Mouse (Mus musculus) adrenal gland (tissue): ENCODE measurements around the gene Elovl6.

Experiments used
- intact Hi-C: fragments of 180-260 bp; cut with DNase I; formaldehyde crosslinking; loops from one replicate; pipeline ENCODE4 v1.15.1; 2025

The Elovl6 gene

GRCm38 (mm10) chr3:129639701-129640100 is 107.5 kb downstream of the Elovl6 start:
- intact Hi-C loops, result loop anchor here (5.0 kb wide), 1 partner anchor 332 kb away; no protein-coding TSS in a partner anchor

DNA sequence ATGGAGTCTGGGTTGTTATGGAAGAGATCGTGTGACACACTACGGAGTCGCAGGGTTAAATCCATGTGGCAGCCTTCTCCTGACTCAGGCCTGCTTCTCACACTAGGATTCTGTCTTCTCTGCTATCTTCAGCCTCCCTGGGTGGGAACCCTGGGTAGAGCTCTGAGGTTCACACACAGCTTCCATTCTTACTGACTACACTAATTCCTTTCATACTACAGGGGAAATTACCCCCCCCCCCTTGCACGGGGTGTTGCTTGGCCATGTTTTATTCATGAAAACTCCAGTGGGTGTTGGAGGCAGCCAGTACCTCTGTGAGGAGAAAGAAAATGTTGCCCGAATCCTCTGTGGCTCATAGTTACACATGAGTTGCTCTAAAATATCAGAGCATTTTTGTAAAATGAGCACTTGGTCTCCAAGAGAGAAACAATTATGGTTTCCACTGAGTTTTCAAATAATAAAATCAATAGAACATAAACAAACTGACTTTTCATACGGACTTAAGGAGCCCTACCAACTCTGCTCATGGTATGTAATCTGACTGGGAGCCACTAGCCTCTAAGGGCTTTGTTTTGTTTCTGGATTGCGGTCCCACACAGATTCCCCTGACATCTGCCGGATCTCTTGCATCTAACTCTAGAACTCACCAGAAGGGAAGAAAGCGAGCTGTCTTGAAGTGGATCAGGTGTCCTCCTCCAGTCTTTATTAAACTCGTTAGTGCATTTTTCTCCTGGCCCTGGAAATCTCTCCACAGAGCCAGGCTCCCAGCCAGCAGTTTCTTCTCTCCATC is 108.3 kb downstream of the Elovl6 start:
- intact Hi-C loops, result no loop called here

DNA sequence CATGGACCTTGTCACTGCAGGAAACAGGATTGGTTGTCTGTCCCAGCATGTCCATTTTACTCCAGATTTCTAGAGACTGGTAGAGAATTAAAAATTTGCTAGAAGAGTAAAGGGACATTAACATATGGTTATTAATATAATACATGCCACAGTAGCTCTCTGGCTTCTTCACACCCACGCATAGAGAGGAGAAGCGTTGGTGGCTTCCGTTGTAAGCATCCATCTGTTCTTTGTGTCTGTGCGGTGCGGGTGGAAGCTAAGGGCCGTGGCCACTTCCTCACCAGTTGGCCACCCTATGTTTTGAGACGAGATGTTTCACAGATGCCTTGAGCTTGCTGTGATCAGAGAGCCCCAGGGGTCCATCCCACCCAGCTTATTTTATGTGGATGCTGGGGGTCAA is 109.5 kb downstream of the Elovl6 start:
- intact Hi-C loops, result no loop called here

DNA sequence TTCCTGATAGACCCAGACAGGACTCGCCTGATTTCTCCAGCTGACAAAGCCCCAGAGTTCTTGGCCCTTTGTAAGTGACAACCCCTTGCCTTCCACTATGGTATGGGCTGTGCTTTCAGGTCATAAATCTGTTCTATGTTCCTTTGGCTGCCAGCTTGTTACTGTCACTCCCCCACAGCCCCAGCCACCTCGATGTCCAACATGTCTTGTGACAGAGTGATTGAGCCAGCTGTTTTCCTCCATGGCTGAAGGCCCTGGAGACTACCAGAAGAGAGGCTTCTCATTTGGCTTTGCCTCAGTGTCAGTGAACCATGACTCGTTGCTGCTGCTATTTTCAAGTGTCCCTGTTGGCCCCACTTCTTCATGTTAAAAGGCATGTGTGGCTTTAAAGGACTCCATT is 113.3 kb downstream of the Elovl6 start:
- intact Hi-C loops, result no loop called here

DNA sequence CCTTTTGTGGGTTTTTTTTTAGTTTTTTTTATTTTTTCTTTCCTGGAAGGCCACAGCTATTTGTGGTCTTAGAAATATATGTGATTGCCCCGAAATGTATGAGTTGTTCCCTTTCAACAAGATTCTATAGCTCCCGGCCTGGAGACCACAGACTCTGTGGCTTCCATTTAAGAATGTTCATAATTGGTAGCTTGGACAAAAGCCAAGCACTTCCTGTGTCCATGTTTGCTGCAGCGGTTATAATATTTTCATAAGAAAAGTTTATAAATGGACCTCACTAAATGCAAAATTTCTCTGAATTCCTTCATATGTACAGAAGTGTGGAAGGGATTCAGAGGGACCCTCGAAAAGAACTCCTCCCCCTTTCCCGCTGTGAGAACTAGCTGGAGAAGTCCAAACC is 114.6 kb downstream of the Elovl6 start:
- intact Hi-C loops, result no loop called here

- intact Hi-C loops, result no loop called here
These were observed 115.2 kb downstream of the Elovl6 start for GRCm38 (mm10) chr3:129647312-129647711.

- intact Hi-C loops, result no loop called here
These were observed 116.4 kb downstream of the Elovl6 start for GRCm38 (mm10) chr3:129648598-129648997.

DNA sequence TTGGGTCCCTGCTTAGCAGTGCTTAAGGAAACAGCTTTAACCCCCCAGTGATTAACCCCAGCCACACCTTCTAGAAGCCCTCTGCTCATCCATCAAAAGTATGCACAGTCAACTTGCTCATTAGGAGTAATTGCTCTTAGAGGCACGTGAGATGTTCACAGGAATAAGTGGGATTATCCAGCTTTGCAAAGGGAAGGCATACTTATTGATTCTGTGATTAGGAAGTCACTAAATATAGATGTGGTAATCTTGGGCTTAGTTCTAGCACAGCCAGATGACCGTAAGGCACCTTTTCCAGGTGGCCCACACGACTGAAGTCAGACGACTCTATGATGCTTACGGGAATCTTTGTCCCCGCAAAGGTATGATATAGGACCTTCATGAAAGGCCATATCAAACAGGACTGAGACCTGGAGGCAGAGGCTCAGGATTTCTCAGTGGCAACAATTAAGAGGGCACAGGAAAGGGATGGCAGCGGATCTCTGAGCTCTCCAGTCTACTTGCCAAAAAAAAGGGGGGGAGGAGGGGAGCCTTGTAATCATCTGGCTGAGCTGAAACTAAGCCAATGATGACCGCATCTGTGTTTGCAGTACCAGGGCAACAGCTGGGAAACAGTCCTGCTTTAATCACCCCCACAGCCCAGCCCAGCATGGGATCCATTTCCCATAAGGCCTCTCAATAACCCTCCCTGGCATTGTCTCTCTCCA is 117.6 kb downstream of the Elovl6 start:
- intact Hi-C loops, result no loop called here

GRCm38 (mm10) chr3:129650293-129650612 is 118.1 kb downstream of the Elovl6 start:
- intact Hi-C loops, result no loop called here

DNA sequence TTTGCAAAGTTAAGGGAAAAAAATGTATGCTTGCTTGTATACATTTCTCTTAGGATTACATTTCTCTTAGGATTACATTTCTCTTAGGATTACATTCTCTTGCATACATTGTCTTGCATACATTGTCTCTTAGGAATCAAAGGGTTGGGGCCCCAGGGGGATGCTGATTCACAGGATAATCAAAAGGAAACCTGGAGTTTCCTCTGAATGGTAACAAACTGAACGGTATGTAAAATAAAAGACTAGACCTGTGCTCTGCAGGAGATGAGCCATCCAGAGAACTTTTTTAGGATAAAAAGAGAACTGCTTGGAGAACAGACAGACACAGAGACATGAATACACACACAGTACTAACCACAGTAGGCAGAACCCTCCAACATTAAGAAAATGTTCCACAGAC is 118.8 kb downstream of the Elovl6 start:
- intact Hi-C loops, result no loop called here

DNA sequence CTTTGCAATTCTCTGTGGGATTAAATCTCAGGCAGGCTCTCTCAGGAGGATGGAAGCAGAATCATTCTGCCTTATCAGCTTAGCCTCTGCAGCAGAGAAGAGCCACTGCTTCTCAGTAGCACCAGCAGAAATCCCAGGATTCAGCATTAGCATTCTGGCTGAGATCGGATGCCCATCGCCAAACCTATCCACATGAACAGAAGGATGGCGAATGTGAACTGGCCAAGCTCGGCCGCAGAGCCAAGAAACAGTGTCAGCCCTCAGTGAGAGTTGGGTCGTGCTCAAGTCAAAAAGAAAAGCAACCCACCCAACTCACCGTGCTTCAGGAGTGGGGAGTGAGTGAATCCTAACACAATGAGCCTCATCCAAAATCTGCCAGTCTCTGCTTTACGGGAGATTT is 119.6 kb downstream of the Elovl6 start:
- intact Hi-C loops, result no loop called here

GRCm38 (mm10) chr3:129652476-129652875 is 120.3 kb downstream of the Elovl6 start:
- intact Hi-C loops, result no loop called here

DNA sequence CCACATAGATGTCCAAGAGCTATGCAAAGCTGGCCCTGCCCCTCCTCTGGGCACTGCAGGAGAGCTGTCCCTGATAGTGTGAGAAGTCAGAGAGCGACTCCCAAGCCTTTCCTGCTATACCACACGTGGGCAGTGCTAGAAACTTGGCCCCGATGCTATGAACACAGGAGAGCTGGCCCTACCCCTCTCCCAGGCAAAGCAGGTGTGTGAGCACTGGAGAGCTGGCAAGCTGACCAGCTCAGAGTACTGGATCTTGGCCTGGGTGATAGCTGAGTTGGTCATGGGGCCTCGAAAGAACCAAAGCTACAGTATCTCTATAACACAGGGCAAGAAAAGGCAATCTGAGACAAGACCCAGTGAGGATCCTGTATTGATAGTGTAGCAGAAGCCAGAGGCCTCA is 124.4 kb downstream of the Elovl6 start:
- intact Hi-C loops, result no loop called here

- intact Hi-C loops, result no loop called here
These were observed 125.1 kb downstream of the Elovl6 start for GRCm38 (mm10) chr3:129657222-129657621.

GRCm38 (mm10) chr3:129657775-129658174 is 125.6 kb downstream of the Elovl6 start:
- intact Hi-C loops, result no loop called here

- intact Hi-C loops, result no loop called here
These were observed 126.6 kb downstream of the Elovl6 start for GRCm38 (mm10) chr3:129658776-129659175.

DNA sequence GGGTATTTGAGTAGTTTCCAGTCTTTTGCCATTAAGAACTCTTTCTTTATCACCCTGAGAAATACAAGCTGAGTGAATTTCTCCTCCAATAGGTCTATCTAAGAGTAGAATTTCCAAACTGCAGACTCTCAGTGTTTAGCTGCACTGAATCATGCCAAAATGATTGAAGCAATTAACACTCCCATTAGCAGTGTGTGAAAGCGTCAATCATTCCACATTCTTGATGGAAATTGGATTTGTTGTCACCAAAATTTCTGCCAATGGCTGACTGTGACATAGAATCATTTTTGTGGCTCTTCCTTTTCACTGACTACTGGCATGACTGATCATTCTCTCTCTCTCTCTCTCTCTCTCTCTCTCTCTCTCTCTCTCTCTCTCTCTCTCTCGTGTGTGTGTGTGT is 131.8 kb downstream of the Elovl6 start:
- intact Hi-C loops, result no loop called here

- intact Hi-C loops, result no loop called here
These were observed 143.8 kb downstream of the Elovl6 start for GRCm38 (mm10) chr3:129675923-129676322.

DNA sequence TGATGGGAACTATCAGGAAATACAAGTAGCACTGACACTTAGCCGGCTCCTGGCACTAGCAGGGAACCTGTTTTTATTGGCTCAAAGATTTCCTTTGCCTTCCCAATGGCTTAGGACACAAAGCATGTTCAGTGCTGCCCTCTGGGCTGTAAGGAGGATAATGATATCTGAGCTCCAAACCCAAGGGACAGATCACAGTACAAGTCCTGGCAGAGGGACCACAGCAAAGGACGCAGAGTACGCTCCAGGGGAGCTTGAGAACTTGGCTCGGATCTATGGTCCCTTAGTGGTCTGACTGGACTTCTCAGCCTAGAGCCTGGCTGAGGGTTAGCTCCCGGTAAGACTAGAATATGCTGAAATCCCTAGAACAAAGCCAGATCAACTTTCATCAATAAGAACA is 148.1 kb downstream of the Elovl6 start:
- intact Hi-C loops, result loop anchor here (5.0 kb wide), 1 partner anchor 148 kb away; the partner anchor contains the start of gene Elovl6

- intact Hi-C loops, result loop anchor here (5.0 kb wide), 1 partner anchor 150 kb away; the partner anchor contains the start of gene Elovl6
These were observed 149.7 kb downstream of the Elovl6 start for GRCm38 (mm10) chr3:129681841-129682240.

DNA sequence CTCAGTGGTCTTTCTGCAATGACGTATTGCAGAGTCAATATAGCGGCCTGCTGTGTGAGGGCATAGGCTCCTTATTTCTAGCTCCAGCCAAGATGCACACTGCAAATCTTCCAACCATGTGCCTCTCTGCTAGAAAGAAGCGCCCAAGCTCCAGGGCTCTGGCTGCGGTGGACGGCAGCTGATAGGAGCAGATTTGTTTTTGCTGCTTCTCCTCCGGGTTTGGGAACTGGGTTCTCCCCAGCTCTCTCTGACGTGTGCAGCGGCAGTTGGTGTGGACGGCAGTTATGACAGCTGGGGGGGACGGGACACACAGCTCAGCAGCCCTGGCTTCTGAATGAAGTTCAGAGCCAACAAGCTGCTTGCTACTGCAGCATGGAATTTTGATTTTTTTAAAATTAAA is 150.2 kb downstream of the Elovl6 start:
- intact Hi-C loops, result loop anchor here (5.0 kb wide), 1 partner anchor 150 kb away; the partner anchor contains the start of gene Elovl6

- intact Hi-C loops, result loop anchor here (5.0 kb wide), 1 partner anchor 151 kb away; the partner anchor contains the start of gene Elovl6
These were observed 151.0 kb downstream of the Elovl6 start for GRCm38 (mm10) chr3:129683060-129683679.
